Mouse (Mus musculus): Measurements from ENCODE around the gene Rab33b. TPM values are rescaled to one million over a fixed set of nuclear protein-coding genes. Genes with fewer than 3 reads are reported as not detected.
A peak's percentile ranks its signal among the peaks of the same experiment; 100 is the strongest.
"Not testable (repeated sequence)": the region's sequence is repeated elsewhere in the genome, so short reads cannot be mapped to it uniquely, and the experiment has no call there.

Gene Rab33b
- total RNA-seq (2021): 10 to 100 TPM in 1 of 2 experiments, 1 to 10 TPM in 1; 9.3 to 10.3 TPM
- long read RNA-seq, experiment 1, transcript Rab33b-201 (2 exons, 3,492 nt): major isoform, 24 of 24 reads
- long read RNA-seq, experiment 1, partial matches to known transcripts: 0 of 24 reads
- long read RNA-seq, experiment 1, other reads (novel, unspliced or antisense): 0 of 24 reads
- long read RNA-seq, experiment 2, transcript Rab33b-201 (2 exons, 3,492 nt): major isoform, 19 of 19 reads
- long read RNA-seq, experiment 2, partial matches to known transcripts: 0 of 19 reads
- long read RNA-seq, experiment 2, other reads (novel, unspliced or antisense): 0 of 19 reads

- peak; percentile 96 to 98 for DNase-seq
- intact Hi-C loops (cut with DNase I): loop anchor here (2.0 kb wide), 1 partner anchor 759 kb away; no protein-coding TSS in a partner anchor
These were observed at the start of gene Rab33b for GRCm38 (mm10) chr3:51483741-51484359. TSS of gene Rab33b (plus strand) at chr3:51483920.

- DNase-seq; intact Hi-C loops (cut with DNase I): not testable (repeated sequence)
These were observed 49.4 kb upstream of the Rab33b start for GRCm38 (mm10) chr3:51434364-51434763.

- intact Hi-C loops (cut with DNase I): no loop called here
- no peak for DNase-seq
These were observed 48.7 kb upstream of the Rab33b start for GRCm38 (mm10) chr3:51434871-51435595.

- no peak for DNase-seq
- intact Hi-C loops (cut with DNase I): no loop called here
These were observed 15.2 kb upstream of the Rab33b start for GRCm38 (mm10) chr3:51468530-51468929.

GRCm38 (mm10) chr3:51475706-51476105 is 8.0 kb upstream of the Rab33b start:
- intact Hi-C loops (cut with DNase I): no loop called here

GRCm38 (mm10) chr3:51479893-51480292 is 3.8 kb upstream of the Rab33b start:
- intact Hi-C loops (cut with DNase I): no loop called here
- DNase-seq: no peak

More at GRCm38 (mm10) chr3:51475706-51476105, 8.0 kb upstream of the Rab33b start:
- DNase-seq: no peak

GRCm38 (mm10) chr3:51481059-51481458 is 2.7 kb upstream of the Rab33b start:
- peak; percentile 62 to 70 for DNase-seq
- intact Hi-C loops (cut with DNase I): no loop called here

GRCm38 (mm10) chr3:51481881-51482280 is 1.8 kb upstream of the Rab33b start:
- intact Hi-C loops (cut with DNase I): loop anchor here (2.0 kb wide), 1 partner anchor 761 kb away; no protein-coding TSS in a partner anchor
- DNase-seq: no peak

GRCm38 (mm10) chr3:51482781-51483180 is 939 bp upstream of the Rab33b start:
- no peak for DNase-seq
- intact Hi-C loops (cut with DNase I): loop anchor here (2.0 kb wide), 1 partner anchor 760 kb away; no protein-coding TSS in a partner anchor

GRCm38 (mm10) chr3:51484370-51484769 is 650 bp downstream of the Rab33b start:
- intact Hi-C loops (cut with DNase I): no loop called here
- no peak for DNase-seq

GRCm38 (mm10) chr3:51485347-51485746 is 1.6 kb downstream of the Rab33b start:
- no peak for DNase-seq
- intact Hi-C loops (cut with DNase I): no loop called here

- intact Hi-C loops (cut with DNase I): no loop called here
These were observed 2.9 kb downstream of the Rab33b start for GRCm38 (mm10) chr3:51486491-51487195.

GRCm38 (mm10) chr3:51490088-51490753 is 6.5 kb downstream of the Rab33b start:
- intact Hi-C loops (cut with DNase I): no loop called here
- no peak for DNase-seq

More at GRCm38 (mm10) chr3:51486491-51487195, 2.9 kb downstream of the Rab33b start:
- DNase-seq: peak in 1 of 2 experiments; percentile 14

GRCm38 (mm10) chr3:51493272-51493838 is 9.6 kb downstream of the Rab33b start:
- peak in 1 of 2 experiments; percentile 15 for DNase-seq
- intact Hi-C loops (cut with DNase I): no loop called here

- DNase-seq: no peak
- intact Hi-C loops (cut with DNase I): no loop called here
These were observed 10.7 kb downstream of the Rab33b start for GRCm38 (mm10) chr3:51494466-51494865.

- intact Hi-C loops (cut with DNase I): no loop called here
- no peak for DNase-seq
These were observed 11.9 kb downstream of the Rab33b start for GRCm38 (mm10) chr3:51495646-51496045.

- DNase-seq: no peak
- intact Hi-C loops (cut with DNase I): no loop called here
These were observed 14.3 kb downstream of the Rab33b start for GRCm38 (mm10) chr3:51497978-51498377.

- intact Hi-C loops (cut with DNase I): no loop called here
These were observed 14.9 kb downstream of the Rab33b start for GRCm38 (mm10) chr3:51498659-51499058.

GRCm38 (mm10) chr3:51499876-51500275 is 16.2 kb downstream of the Rab33b start:
- DNase-seq: no peak
- intact Hi-C loops (cut with DNase I): no loop called here

More at GRCm38 (mm10) chr3:51498659-51499058, 14.9 kb downstream of the Rab33b start:
- DNase-seq: no peak

All from heart, postnatal 14 days (tissue).